Mouse (Mus musculus): ENCODE measurements at regions not wholly inside any gene's neighbourhood (a gene's known extent, or its start where the extent isn't known, plus 50 kb on each side); places are given as distances from the start of the nearest gene placed in this dataset.

DNA sequence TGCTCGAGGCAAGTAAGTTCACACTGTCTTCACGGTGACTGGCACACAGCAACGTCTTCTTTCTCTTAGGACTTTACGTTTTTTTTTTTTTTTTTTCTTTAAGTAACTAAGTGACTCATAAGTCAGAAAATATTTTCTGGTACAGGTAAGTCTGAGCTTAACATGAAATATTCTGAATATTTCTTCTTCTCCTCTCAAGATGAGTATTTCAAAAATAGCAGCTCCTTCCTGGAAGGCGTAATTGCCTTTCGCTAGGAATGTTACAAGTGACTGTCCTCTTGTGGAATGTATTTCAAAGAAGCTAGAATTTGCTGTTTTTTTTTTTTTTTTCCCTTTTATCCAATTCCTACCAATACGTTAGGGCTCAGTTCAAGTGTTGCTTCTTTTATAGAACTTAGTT lies 124.8 kb downstream of the Klf5 start:
- no peaks in the 10 kb centered on the region for H3K9me3 ChIP-seq (ENCODE audit: low read length)
- H3K27ac ChIP-seq (ENCODE audit: low read depth): no peak overlapping the region
- no peaks in the 10 kb centered on the region for H3K27me3 ChIP-seq (ENCODE audit: insufficient read depth, low read length)
- no peak overlapping the region for H3K9ac ChIP-seq (replicated peaks)
- H3K4me2 ChIP-seq (ENCODE audit: low read depth, low read length): no peak overlapping the region
- DNase-seq (no peak), ATAC-seq (no peak)
- TF ChIP-seq CTCF (IDR thresholded peaks at IDR 0.05; ENCODE audit: low read depth) (no peak), EP300 (IDR thresholded peaks at IDR 0.05; ENCODE audit: low read depth) (no peak)
- no peaks in the 10 kb centered on the region for H3K36me3 ChIP-seq (replicated peaks; ENCODE audit: insufficient read depth, low read length)
- H3K4me3 ChIP-seq (ENCODE audit: low read depth, low read length): no peak overlapping the region
- H3K4me1 ChIP-seq (ENCODE audit: insufficient read depth): no peaks in the 10 kb centered on the region
- 73% methylated on average over 7 of the region's 7 CpGs for WGBS (ENCODE audit: insufficient replicate concordance)

DNA sequence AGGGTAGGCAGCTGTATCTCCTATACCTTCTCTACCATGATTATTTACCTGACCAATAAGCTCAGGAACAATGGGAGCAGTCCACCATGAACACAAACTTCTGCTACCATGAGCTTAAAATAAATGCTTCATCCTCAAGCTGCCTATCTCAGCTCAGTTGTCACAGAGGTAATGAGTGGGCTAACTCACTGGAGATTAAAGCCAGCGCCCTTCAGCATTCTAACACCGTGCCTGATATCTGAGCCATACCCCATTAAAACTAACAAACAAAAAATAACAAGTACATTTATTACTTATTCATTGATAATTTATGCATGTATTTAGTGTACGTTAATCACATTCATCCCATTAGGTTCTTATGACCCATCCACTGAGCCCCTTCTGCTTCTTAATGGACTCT lies 128.6 kb downstream of the Klf5 start:
- Histone ChIP-seq H3K9me3 (ENCODE audit: low read length) (no peaks in the 10 kb centered on the region), H3K27me3 (ENCODE audit: insufficient read depth, low read length) (no peaks in the 10 kb centered on the region), H3K4me1 (ENCODE audit: insufficient read depth) (no peaks in the 10 kb centered on the region), H3K4me3 (ENCODE audit: low read depth, low read length) (no peak overlapping the region), H3K4me2 (ENCODE audit: low read depth, low read length) (no peak overlapping the region), H3K27ac (ENCODE audit: low read depth) (no peak overlapping the region), H3K9ac (replicated peaks) (no peak overlapping the region), H3K36me3 (replicated peaks; ENCODE audit: insufficient read depth, low read length) (no peaks in the 10 kb centered on the region)
- TF ChIP-seq EP300 (IDR thresholded peaks at IDR 0.05; ENCODE audit: low read depth): no peak
- no peak for TF ChIP-seq CTCF (IDR thresholded peaks at IDR 0.05; ENCODE audit: low read depth)
- ATAC-seq (no peak), DNase-seq (no peak)
- WGBS (ENCODE audit: insufficient replicate concordance): 84% methylated on average over 3 of the region's 3 CpGs

DNA sequence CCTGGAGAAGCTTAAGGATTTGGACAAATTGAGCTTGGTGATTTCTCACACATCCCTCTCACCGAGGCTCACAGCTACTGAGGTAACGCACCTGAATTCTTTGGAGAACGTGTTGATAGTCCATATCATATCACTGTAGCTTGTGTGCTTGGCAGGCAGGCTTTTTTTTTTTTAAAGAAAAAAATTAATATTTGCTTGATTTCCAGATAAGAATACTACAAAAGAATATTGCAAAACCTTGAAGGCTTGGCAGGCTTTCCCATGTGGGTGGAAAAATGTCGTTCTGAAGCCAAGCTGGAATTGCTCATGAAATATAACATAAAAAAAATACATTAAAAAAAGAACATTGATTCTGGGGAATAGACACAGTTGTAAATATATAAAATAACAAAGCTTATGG lies 131.8 kb downstream of the Klf5 start:
- H3K27ac ChIP-seq (ENCODE audit: low read depth): no peak overlapping the region
- H3K4me3 ChIP-seq (ENCODE audit: low read depth, low read length): no peak overlapping the region
- ATAC-seq: no peak
- no peaks in the 10 kb centered on the region for H3K27me3 ChIP-seq (ENCODE audit: insufficient read depth, low read length)
- H3K4me2 ChIP-seq (ENCODE audit: low read depth, low read length): no peak overlapping the region
- no peaks in the 10 kb centered on the region for H3K4me1 ChIP-seq (ENCODE audit: insufficient read depth)
- no peak overlapping the region for H3K9ac ChIP-seq (replicated peaks)
- DNase-seq: no peak
- H3K9me3 ChIP-seq (ENCODE audit: low read length): no peaks in the 10 kb centered on the region
- TF ChIP-seq CTCF (IDR thresholded peaks at IDR 0.05; ENCODE audit: low read depth) (no peak), EP300 (IDR thresholded peaks at IDR 0.05; ENCODE audit: low read depth) (no peak)
- no peaks in the 10 kb centered on the region for H3K36me3 ChIP-seq (replicated peaks; ENCODE audit: insufficient read depth, low read length)
- 78% methylated on average over 4 of the region's 4 CpGs for WGBS (ENCODE audit: insufficient replicate concordance)

DNA sequence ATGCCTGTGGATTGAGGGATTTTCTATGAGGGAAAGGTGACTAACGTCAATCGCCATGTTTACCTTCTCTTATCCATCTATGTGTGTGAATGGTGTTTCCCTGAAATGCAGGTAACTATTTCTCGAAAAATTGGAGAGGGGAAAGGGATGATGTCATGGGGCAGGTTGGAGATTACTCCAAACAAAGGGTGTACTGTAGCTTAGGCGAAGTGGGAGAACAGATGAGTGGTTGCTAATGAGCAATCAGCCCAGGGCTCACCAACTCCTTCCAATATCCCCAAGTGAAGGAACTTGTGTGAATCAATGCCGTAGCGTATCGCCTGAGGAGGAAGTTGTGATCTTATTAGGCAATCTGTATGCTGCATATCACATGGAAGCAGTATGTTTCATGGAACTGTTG lies 133.2 kb downstream of the Klf5 start:
- Histone ChIP-seq H3K27ac (ENCODE audit: low read depth) (no peak overlapping the region), H3K36me3 (replicated peaks; ENCODE audit: insufficient read depth, low read length) (no peaks in the 10 kb centered on the region), H3K9me3 (ENCODE audit: low read length) (no peaks in the 10 kb centered on the region), H3K27me3 (ENCODE audit: insufficient read depth, low read length) (no peaks in the 10 kb centered on the region), H3K4me3 (ENCODE audit: low read depth, low read length) (no peak overlapping the region), H3K4me1 (ENCODE audit: insufficient read depth) (no peaks in the 10 kb centered on the region), H3K4me2 (ENCODE audit: low read depth, low read length) (no peak overlapping the region), H3K9ac (replicated peaks) (no peak overlapping the region)
- DNase-seq (no peak), ATAC-seq (no peak)
- WGBS (ENCODE audit: insufficient replicate concordance): 83% methylated on average over 7 of the region's 7 CpGs
- TF ChIP-seq CTCF (IDR thresholded peaks at IDR 0.05; ENCODE audit: low read depth) (no peak), EP300 (IDR thresholded peaks at IDR 0.05; ENCODE audit: low read depth) (no peak)

DNA sequence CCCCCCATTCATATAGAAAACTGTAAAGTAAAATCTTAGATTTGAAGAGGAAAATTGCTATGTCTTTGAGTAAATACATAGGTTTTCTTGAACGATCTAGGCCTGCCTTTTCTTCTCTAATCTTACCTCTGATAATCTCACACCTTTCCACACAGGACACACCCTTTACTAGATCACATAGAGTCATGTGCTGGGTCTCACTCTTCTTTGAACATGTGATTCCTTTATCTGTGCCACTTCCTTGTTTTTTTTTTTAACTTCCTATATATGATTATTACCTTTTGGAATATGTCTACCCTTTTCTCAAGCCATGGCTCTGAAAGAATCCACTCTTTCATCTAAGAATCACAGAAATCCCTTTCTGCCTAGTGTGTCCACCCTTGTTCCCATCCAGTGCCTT lies 136.2 kb downstream of the Klf5 start:
- ATAC-seq: no peak
- DNase-seq: no peak
- H3K27ac ChIP-seq (ENCODE audit: low read depth): no peak overlapping the region
- H3K27me3 ChIP-seq (ENCODE audit: insufficient read depth, low read length): no peaks in the 10 kb centered on the region
- WGBS (ENCODE audit: insufficient replicate concordance): 87% methylated on average over 1 of the region's 1 CpGs
- H3K4me2 ChIP-seq (ENCODE audit: low read depth, low read length): no peak overlapping the region
- no peaks in the 10 kb centered on the region for H3K36me3 ChIP-seq (replicated peaks; ENCODE audit: insufficient read depth, low read length)
- TF ChIP-seq EP300 (IDR thresholded peaks at IDR 0.05; ENCODE audit: low read depth): no peak
- TF ChIP-seq CTCF (IDR thresholded peaks at IDR 0.05; ENCODE audit: low read depth): no peak
- no peaks in the 10 kb centered on the region for H3K4me1 ChIP-seq (ENCODE audit: insufficient read depth)
- H3K4me3 ChIP-seq (ENCODE audit: low read depth, low read length): no peak overlapping the region
- H3K9me3 ChIP-seq (ENCODE audit: low read length): no peaks in the 10 kb centered on the region
- no peak overlapping the region for H3K9ac ChIP-seq (replicated peaks)

DNA sequence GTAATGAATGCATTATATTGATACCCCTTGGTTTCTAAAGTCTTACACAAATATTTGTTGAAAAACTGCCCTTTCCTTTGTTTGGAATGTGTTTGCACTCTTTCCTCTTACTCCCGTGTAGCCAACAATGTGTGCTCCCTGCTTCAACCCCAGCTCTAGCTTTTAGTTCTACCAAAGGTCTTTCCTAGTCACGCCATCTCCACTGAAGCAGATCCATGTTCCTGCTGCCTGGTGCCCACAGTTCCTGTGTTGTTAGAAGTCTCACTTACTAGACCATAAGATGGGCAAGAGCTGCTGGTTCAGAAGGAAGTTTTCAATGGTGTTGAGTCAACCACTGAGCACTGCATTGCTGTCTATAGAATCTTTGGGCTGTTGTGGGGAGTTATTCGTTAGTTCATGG lies 137.0 kb downstream of the Klf5 start:
- Histone ChIP-seq H3K4me1 (ENCODE audit: insufficient read depth) (no peaks in the 10 kb centered on the region), H3K36me3 (replicated peaks; ENCODE audit: insufficient read depth, low read length) (no peaks in the 10 kb centered on the region), H3K27ac (ENCODE audit: low read depth) (no peak overlapping the region), H3K4me2 (ENCODE audit: low read depth, low read length) (no peak overlapping the region), H3K4me3 (ENCODE audit: low read depth, low read length) (no peak overlapping the region), H3K27me3 (ENCODE audit: insufficient read depth, low read length) (no peaks in the 10 kb centered on the region), H3K9me3 (ENCODE audit: low read length) (no peaks in the 10 kb centered on the region), H3K9ac (replicated peaks) (no peak overlapping the region)
- WGBS (ENCODE audit: insufficient replicate concordance): 63% methylated on average over 3 of the region's 3 CpGs
- ATAC-seq (no peak), DNase-seq (no peak)
- TF ChIP-seq EP300 (IDR thresholded peaks at IDR 0.05; ENCODE audit: low read depth) (no peak), CTCF (IDR thresholded peaks at IDR 0.05; ENCODE audit: low read depth) (no peak)

DNA sequence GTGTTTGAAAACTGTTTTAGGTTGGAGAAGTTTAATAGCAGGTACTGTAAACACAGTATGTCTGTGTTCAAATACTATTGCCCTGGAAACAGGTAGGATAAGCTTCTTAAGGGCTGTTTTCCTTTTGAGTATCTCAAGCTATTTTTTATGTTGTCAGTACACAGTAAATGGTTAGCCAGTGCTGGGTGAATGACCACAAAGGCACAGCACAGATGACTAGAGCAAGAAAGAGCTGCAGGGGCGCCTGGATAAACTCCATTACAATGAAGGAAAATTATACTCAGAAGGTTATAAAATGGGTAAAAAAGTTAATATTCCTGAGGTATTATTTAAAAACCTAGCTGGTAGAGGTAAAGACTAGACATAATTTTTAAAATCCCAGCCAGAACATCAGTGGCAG lies 137.6 kb downstream of the Klf5 start:
- Histone ChIP-seq H3K27ac (ENCODE audit: low read depth) (no peak overlapping the region), H3K9ac (replicated peaks) (no peak overlapping the region), H3K36me3 (replicated peaks; ENCODE audit: insufficient read depth, low read length) (no peaks in the 10 kb centered on the region), H3K27me3 (ENCODE audit: insufficient read depth, low read length) (no peaks in the 10 kb centered on the region), H3K4me3 (ENCODE audit: low read depth, low read length) (no peak overlapping the region), H3K9me3 (ENCODE audit: low read length) (no peaks in the 10 kb centered on the region), H3K4me2 (ENCODE audit: low read depth, low read length) (no peak overlapping the region), H3K4me1 (ENCODE audit: insufficient read depth) (no peaks in the 10 kb centered on the region)
- TF ChIP-seq EP300 (IDR thresholded peaks at IDR 0.05; ENCODE audit: low read depth): no peak
- no peak for TF ChIP-seq CTCF (IDR thresholded peaks at IDR 0.05; ENCODE audit: low read depth)
- DNase-seq (no peak), ATAC-seq (no peak)
- 61% methylated on average over 1 of the region's 1 CpGs for whole genome bisulfite sequencing (ENCODE audit: insufficient replicate concordance)

All from liver, postnatal 0 days (tissue).